Mouse (Mus musculus): Measurements from ENCODE around the gene Nipsnap2.
"Not testable (repeated sequence)": the region's sequence is repeated elsewhere in the genome, so short reads cannot be mapped to it uniquely, and the experiment has no call there.

Nipsnap2 gene

GRCm38 (mm10) chr5:129724834-129725773 lies at the start of gene Nipsnap2:
Gene Nipsnap2 (plus strand): TSS chr5:129725063.
- peak; percentile 99 for DNase-seq (ENCODE audit: extremely low spot score, low spot score)

- not testable (repeated sequence) for DNase-seq (ENCODE audit: extremely low spot score, low spot score)
Measured at GRCm38 (mm10) chr5:129685141-129685540, 39.7 kb upstream of the Nipsnap2 start.

- DNase-seq (ENCODE audit: extremely low spot score, low spot score) = no peak
Measured at GRCm38 (mm10) chr5:129687621-129688020, 37.2 kb upstream of the Nipsnap2 start.

GRCm38 (mm10) chr5:129690528-129690927 lies 34.3 kb upstream of the Nipsnap2 start:
- DNase-seq (ENCODE audit: extremely low spot score, low spot score) = no peak

- no peak for DNase-seq (ENCODE audit: extremely low spot score, low spot score)
Measured at GRCm38 (mm10) chr5:129700506-129700905, 24.4 kb upstream of the Nipsnap2 start.

- DNase-seq (ENCODE audit: extremely low spot score, low spot score) = no peak
Measured at GRCm38 (mm10) chr5:129701706-129702105, 23.2 kb upstream of the Nipsnap2 start.

GRCm38 (mm10) chr5:129703368-129703767 lies 21.5 kb upstream of the Nipsnap2 start:
- DNase-seq (ENCODE audit: extremely low spot score, low spot score) = no peak

- no peak for DNase-seq (ENCODE audit: extremely low spot score, low spot score)
Measured at GRCm38 (mm10) chr5:129708412-129708811, 16.5 kb upstream of the Nipsnap2 start, which contains the start of gene Sept14. Gene Sept14 (minus strand): TSS chr5:129708512.

- peak; percentile 90 for DNase-seq (ENCODE audit: extremely low spot score, low spot score)
Measured at GRCm38 (mm10) chr5:129715326-129715861, 9.5 kb upstream of the Nipsnap2 start, which contains the start of gene Mrps17. Gene Mrps17 (plus strand): TSS chr5:129715497.

GRCm38 (mm10) chr5:129717016-129717415 lies 7.8 kb upstream of the Nipsnap2 start:
- DNase-seq (ENCODE audit: extremely low spot score, low spot score) = no peak

GRCm38 (mm10) chr5:129720176-129720575 lies 4.7 kb upstream of the Nipsnap2 start:
- DNase-seq (ENCODE audit: extremely low spot score, low spot score) = no peak

- no peak for DNase-seq (ENCODE audit: extremely low spot score, low spot score)
Measured at GRCm38 (mm10) chr5:129724268-129724667, 595 bp upstream of the Nipsnap2 start.

- no peak for DNase-seq (ENCODE audit: extremely low spot score, low spot score)
Measured at GRCm38 (mm10) chr5:129725774-129726392, 1.0 kb downstream of the Nipsnap2 start.

- no peak for DNase-seq (ENCODE audit: extremely low spot score, low spot score)
Measured at GRCm38 (mm10) chr5:129726784-129727183, 1.9 kb downstream of the Nipsnap2 start.

GRCm38 (mm10) chr5:129729286-129729685 lies 4.4 kb downstream of the Nipsnap2 start:
- no peak for DNase-seq (ENCODE audit: extremely low spot score, low spot score)

- DNase-seq (ENCODE audit: extremely low spot score, low spot score) = no peak
Measured at GRCm38 (mm10) chr5:129730344-129730743, 5.5 kb downstream of the Nipsnap2 start.

GRCm38 (mm10) chr5:129731021-129731420 lies 6.2 kb downstream of the Nipsnap2 start:
- no peak for DNase-seq (ENCODE audit: extremely low spot score, low spot score)

GRCm38 (mm10) chr5:129740976-129741375 lies 16.1 kb downstream of the Nipsnap2 start:
- DNase-seq (ENCODE audit: extremely low spot score, low spot score) = peak; percentile 26

- no peak for DNase-seq (ENCODE audit: extremely low spot score, low spot score)
Measured at GRCm38 (mm10) chr5:129742903-129743488, 18.1 kb downstream of the Nipsnap2 start.

GRCm38 (mm10) chr5:129744050-129744449 lies 19.2 kb downstream of the Nipsnap2 start:
- DNase-seq (ENCODE audit: extremely low spot score, low spot score) = no peak

- no peak for DNase-seq (ENCODE audit: extremely low spot score, low spot score)
Measured at GRCm38 (mm10) chr5:129756886-129757285, 32.0 kb downstream of the Nipsnap2 start.
